Mouse (Mus musculus) kidney, adult 2 months (tissue): Measurements from ENCODE around the gene Arid1b.

Source experiments
- CTCF ChIP-seq: fragments of 200-500 bp; conservative IDR thresholded peaks from 2 replicates; pipeline ENCODE4 v1.5.1; 2011; ENCODE audit warnings: low read depth, mild to moderate bottlenecking, control low read depth, low read length, moderate library complexity, mixed read lengths; ENCODE audit not compliant: insufficient read depth, insufficient read length
- POLR2A ChIP-seq: fragments of 200-500 bp; IDR thresholded peaks from one replicate; pipeline ENCODE4 v1.6.1; 2011; ENCODE audit warnings: low read depth, low read length, control low read depth

GRCm38 (mm10) chr17:5385694-5386093 is 391.6 kb downstream of the Arid1b start:
- TF ChIP-seq CTCF, result no peak
- no peak for TF ChIP-seq POLR2A
